Mouse (Mus musculus): ENCODE data around the gene Rassf7. TPM values are rescaled to one million over a fixed set of nuclear protein-coding genes. Genes with fewer than 3 reads are reported as not detected.
A peak's percentile ranks its signal among the peaks of the same experiment; 100 is the strongest.

Rassf7 gene
- polyA plus RNA-seq, 1 experiment from 2014 or later = 38.3 TPM

GRCm38 (mm10) chr7:141217343-141218013 lies 1.8 kb downstream of the Rassf7 start:
- Histone ChIP-seq H3K9me3 (ENCODE audit: control insufficient read depth, low read length) (no peaks in the 10 kb centered on the region), H3K27me3 (ENCODE audit: control insufficient read depth, insufficient read depth, low read length) (no peaks in the 10 kb centered on the region), H3K9ac (ENCODE audit: low read length) (no peak overlapping the region), H3K36me3 (ENCODE audit: control insufficient read depth, insufficient read depth, low read length) (0 out of 2 replicates have a peak, but pooled peaks cover 2% of the 10 kb centered on the region), H3K27ac (ENCODE audit: low read depth, low read length) (no peak overlapping the region), H3K4me2 (no peak overlapping the region), H3K4me3 (ENCODE audit: low read depth, low read length) (no peak overlapping the region), H3K4me1 (ENCODE audit: control insufficient read depth, insufficient read depth, low read length) (peaks cover 25% of the 10 kb centered on the region)
- DNase-seq (ENCODE audit: low spot score, missing footprints) (peak; percentile 28), ATAC-seq (ENCODE audit: low FRiP score) (no peak)
- 91% methylated on average over 17 of the region's 17 CpGs for WGBS

GRCm38 (mm10) chr7:141218141-141218540 lies 2.5 kb downstream of the Rassf7 start:
- no peak overlapping the region for H3K4me3 ChIP-seq (ENCODE audit: low read depth, low read length)
- no peak overlapping the region for H3K27ac ChIP-seq (ENCODE audit: low read depth, low read length)
- H3K4me2 ChIP-seq = no peak overlapping the region
- ATAC-seq (ENCODE audit: low FRiP score) (no peak), DNase-seq (ENCODE audit: low spot score, missing footprints) (peak; percentile 2)
- 0 out of 2 replicates have a peak, but pooled peaks cover 2% of the 10 kb centered on the region for H3K36me3 ChIP-seq (ENCODE audit: control insufficient read depth, insufficient read depth, low read length)
- peaks cover 25% of the 10 kb centered on the region for H3K4me1 ChIP-seq (ENCODE audit: control insufficient read depth, insufficient read depth, low read length)
- WGBS = 81% methylated on average over 3 of the region's 3 CpGs
- H3K27me3 ChIP-seq (ENCODE audit: control insufficient read depth, insufficient read depth, low read length) = no peaks in the 10 kb centered on the region
- no peak overlapping the region for H3K9ac ChIP-seq (ENCODE audit: low read length)
- H3K9me3 ChIP-seq (ENCODE audit: control insufficient read depth, low read length) = no peaks in the 10 kb centered on the region

GRCm38 (mm10) chr7:141218557-141219133 lies 3.0 kb downstream of the Rassf7 start:
- DNase-seq (ENCODE audit: low spot score, missing footprints) (peak; percentile 60), ATAC-seq (ENCODE audit: low FRiP score) (no peak)
- Histone ChIP-seq H3K4me3 (ENCODE audit: low read depth, low read length) (no peak overlapping the region), H3K4me1 (ENCODE audit: control insufficient read depth, insufficient read depth, low read length) (peaks cover 25% of the 10 kb centered on the region), H3K9ac (ENCODE audit: low read length) (no peak overlapping the region), H3K27me3 (ENCODE audit: control insufficient read depth, insufficient read depth, low read length) (no peaks in the 10 kb centered on the region), H3K36me3 (ENCODE audit: control insufficient read depth, insufficient read depth, low read length) (0 out of 2 replicates have a peak, but pooled peaks cover 2% of the 10 kb centered on the region), H3K4me2 (no peak overlapping the region), H3K9me3 (ENCODE audit: control insufficient read depth, low read length) (no peaks in the 10 kb centered on the region), H3K27ac (ENCODE audit: low read depth, low read length) (no peak overlapping the region)
- 83% methylated on average over 5 of the region's 5 CpGs for WGBS

- Histone ChIP-seq H3K27ac (ENCODE audit: low read depth, low read length) (no peak overlapping the region), H3K4me1 (ENCODE audit: control insufficient read depth, insufficient read depth, low read length) (peaks cover 25% of the 10 kb centered on the region), H3K36me3 (ENCODE audit: control insufficient read depth, insufficient read depth, low read length) (0 out of 2 replicates have a peak, but pooled peaks cover 2% of the 10 kb centered on the region), H3K9ac (ENCODE audit: low read length) (no peak overlapping the region), H3K27me3 (ENCODE audit: control insufficient read depth, insufficient read depth, low read length) (no peaks in the 10 kb centered on the region), H3K4me2 (no peak overlapping the region), H3K4me3 (ENCODE audit: low read depth, low read length) (no peak overlapping the region), H3K9me3 (ENCODE audit: control insufficient read depth, low read length) (no peaks in the 10 kb centered on the region)
- ATAC-seq (ENCODE audit: low FRiP score) (no peak), DNase-seq (ENCODE audit: low spot score, missing footprints) (peak; percentile 59)
- WGBS = 93% methylated on average over 1 of the region's 1 CpGs
These were observed 4.0 kb downstream of the Rassf7 start for GRCm38 (mm10) chr7:141219558-141220099.

- Histone ChIP-seq H3K36me3 (ENCODE audit: control insufficient read depth, insufficient read depth, low read length) (0 out of 2 replicates have a peak, but pooled peaks cover 2% of the 10 kb centered on the region), H3K4me2 (no peak overlapping the region), H3K27me3 (ENCODE audit: control insufficient read depth, insufficient read depth, low read length) (no peaks in the 10 kb centered on the region), H3K27ac (ENCODE audit: low read depth, low read length) (no peak overlapping the region), H3K9me3 (ENCODE audit: control insufficient read depth, low read length) (no peaks in the 10 kb centered on the region), H3K9ac (ENCODE audit: low read length) (no peak overlapping the region), H3K4me1 (ENCODE audit: control insufficient read depth, insufficient read depth, low read length) (peaks cover 20% of the 10 kb centered on the region), H3K4me3 (ENCODE audit: low read depth, low read length) (no peak overlapping the region)
- peak; percentile 70 for DNase-seq (ENCODE audit: low spot score, missing footprints)
- ATAC-seq (ENCODE audit: low FRiP score) = no peak
- 79% methylated on average over 1 of the region's 1 CpGs for WGBS
These were observed 4.7 kb downstream of the Rassf7 start for GRCm38 (mm10) chr7:141220377-141220776.

GRCm38 (mm10) chr7:141221249-141222125 lies 5.8 kb downstream of the Rassf7 start:
- peak; percentile 100 for DNase-seq (ENCODE audit: low spot score, missing footprints)
- WGBS = 2% methylated on average over 44 of the region's 44 CpGs
- Histone ChIP-seq H3K27me3 (ENCODE audit: control insufficient read depth, insufficient read depth, low read length) (no peaks in the 10 kb centered on the region), H3K9me3 (ENCODE audit: control insufficient read depth, low read length) (no peaks in the 10 kb centered on the region), H3K4me3 (ENCODE audit: low read depth, low read length) (peak overlapping the region; percentile 40), H3K27ac (ENCODE audit: low read depth, low read length) (peak overlapping the region; percentile 69; the same call in 1 of the 2 replicates), H3K4me2 (peak overlapping the region; percentile 83), H3K9ac (ENCODE audit: low read length) (peak overlapping the region; percentile 66), H3K4me1 (ENCODE audit: control insufficient read depth, insufficient read depth, low read length) (peaks cover 16% of the 10 kb centered on the region), H3K36me3 (ENCODE audit: control insufficient read depth, insufficient read depth, low read length) (0 out of 2 replicates have a peak, but pooled peaks cover 2% of the 10 kb centered on the region)
- peak; percentile 98 for ATAC-seq (ENCODE audit: low FRiP score)

- Histone ChIP-seq H3K4me3 (ENCODE audit: low read depth, low read length) (peak overlapping the region; percentile 40), H3K4me1 (ENCODE audit: control insufficient read depth, insufficient read depth, low read length) (peaks cover 12% of the 10 kb centered on the region), H3K4me2 (peak overlapping the region; percentile 83), H3K36me3 (ENCODE audit: control insufficient read depth, insufficient read depth, low read length) (0 out of 2 replicates have a peak, but pooled peaks cover 2% of the 10 kb centered on the region), H3K27ac (ENCODE audit: low read depth, low read length) (peak overlapping the region; percentile 69; the same call in 1 of the 2 replicates), H3K9me3 (ENCODE audit: control insufficient read depth, low read length) (no peaks in the 10 kb centered on the region), H3K27me3 (ENCODE audit: control insufficient read depth, insufficient read depth, low read length) (no peaks in the 10 kb centered on the region), H3K9ac (ENCODE audit: low read length) (peak overlapping the region; percentile 39; the same call in 1 of the 2 replicates)
- DNase-seq (ENCODE audit: low spot score, missing footprints) (no peak), ATAC-seq (ENCODE audit: low FRiP score) (no peak)
- WGBS = 18% methylated on average over 8 of the region's 8 CpGs
These were observed 6.4 kb downstream of the Rassf7 start for GRCm38 (mm10) chr7:141222126-141222467.

- peak; percentile 56 for DNase-seq (ENCODE audit: low spot score, missing footprints)
- Histone ChIP-seq H3K36me3 (ENCODE audit: control insufficient read depth, insufficient read depth, low read length) (0 out of 2 replicates have a peak, but pooled peaks cover 2% of the 10 kb centered on the region), H3K9ac (ENCODE audit: low read length) (no peak overlapping the region), H3K4me2 (no peak overlapping the region), H3K27me3 (ENCODE audit: control insufficient read depth, insufficient read depth, low read length) (no peaks in the 10 kb centered on the region), H3K4me3 (ENCODE audit: low read depth, low read length) (no peak overlapping the region), H3K4me1 (ENCODE audit: control insufficient read depth, insufficient read depth, low read length) (peaks cover 12% of the 10 kb centered on the region), H3K27ac (ENCODE audit: low read depth, low read length) (no peak overlapping the region), H3K9me3 (ENCODE audit: control insufficient read depth, low read length) (no peaks in the 10 kb centered on the region)
- no peak for ATAC-seq (ENCODE audit: low FRiP score)
- WGBS = 96% methylated on average over 4 of the region's 4 CpGs
These were observed 7.1 kb downstream of the Rassf7 start for GRCm38 (mm10) chr7:141222696-141223215.
